Mouse (Mus musculus) thymus, postnatal 0 days (tissue): Measurements from ENCODE around the gene Gpx5. TPM values are rescaled to one million over a fixed set of nuclear protein-coding genes. Genes with fewer than 3 reads are reported as not detected.

Experiments used
- polyA plus RNA-seq: library from polyadenylated mRNA; unstranded; fragments of >200 nt; fragmentation: Nextera tagmentation; extraction: Ambion mirVana; gene quantifications from 2 replicates; pipeline ENCODE4 v1.2.1, GENCODE M21; 2015

Gpx5 gene
- polyA plus RNA-seq, 1 experiment from 2014 or later: not detected

Other genes starting within 250 kb of the Gpx5 start
- not detected in 2 replicates for gene Olfr1370, start 217.8 kb downstream of the Gpx5 start, polyA plus RNA-seq
- 0.14 and 0.18 TPM in 2 replicates for gene Olfr1369-ps1, start 181.2 kb downstream of the Gpx5 start, polyA plus RNA-seq
- gene Olfr263, start 163.1 kb downstream of the Gpx5 start, polyA plus RNA-seq: not detected in 2 replicates
- gene Olfr1368, start 146.9 kb downstream of the Gpx5 start, polyA plus RNA-seq: not detected in 2 replicates
- gene Trim27, start 113.3 kb downstream of the Gpx5 start, polyA plus RNA-seq: 160 and 174 TPM in 2 replicates
- 1.7 and 1.9 TPM in 2 replicates for gene Gpx6, start 19.4 kb upstream of the Gpx5 start, polyA plus RNA-seq
- not detected in 2 replicates for gene Olfr1367, start 54.2 kb upstream of the Gpx5 start, polyA plus RNA-seq
- gene Zscan12, start 70.1 kb upstream of the Gpx5 start, polyA plus RNA-seq: 10.4 and 11.3 TPM in 2 replicates
- 49.1 and 58.1 TPM in 2 replicates for gene Zkscan3, start 110.0 kb upstream of the Gpx5 start, polyA plus RNA-seq
- gene Pgbd1, start 148.3 kb upstream of the Gpx5 start, polyA plus RNA-seq: 1.4 and 1.5 TPM in 2 replicates
- gene Zscan26, start 161.0 kb upstream of the Gpx5 start, polyA plus RNA-seq: 18.1 and 23.6 TPM in 2 replicates
- 0.82 and 1.3 TPM in 2 replicates for gene Nkapl, start 175.8 kb upstream of the Gpx5 start, polyA plus RNA-seq
- gene Zkscan4, start 186.2 kb upstream of the Gpx5 start, polyA plus RNA-seq: 1.1 and 1.2 TPM in 2 replicates
- gene Gm10065, start 186.7 kb upstream of the Gpx5 start, polyA plus RNA-seq: not detected in 2 replicates
- 0.22 TPM in 2 replicates for gene AK157302, start 202.5 kb upstream of the Gpx5 start, polyA plus RNA-seq
- 4.9 and 9.3 TPM in 2 replicates for gene Gm11273, start 208.7 kb upstream of the Gpx5 start, polyA plus RNA-seq
- 3.2 and 4.4 TPM in 2 replicates for gene Zkscan8, start 238.4 kb upstream of the Gpx5 start, polyA plus RNA-seq